Mouse (Mus musculus) bone marrow macrophage, adult 2 months (primary cell): ENCODE measurements around the gene Nprl3. TPM values are rescaled to one million over a fixed set of nuclear protein-coding genes. Genes with fewer than 3 reads are reported as not detected.

Experiments used
- H3K27ac ChIP-seq: 2 replicates; pipeline ENCODE4 v1.5.1; 2012; ENCODE audit warnings: low read depth, low read length; ENCODE audit not compliant: insufficient read depth
- H3K4me1 ChIP-seq: 2 replicates; pipeline ENCODE4 v1.6.1; 2012; ENCODE audit warnings: low read length; ENCODE audit not compliant: control insufficient read depth, insufficient read depth
- H3K4me3 ChIP-seq: 2 replicates; pipeline ENCODE4 v1.5.1; 2012; ENCODE audit warnings: mild to moderate bottlenecking, low read length, moderate library complexity; ENCODE audit not compliant: insufficient read depth
- CTCF ChIP-seq: IDR thresholded peaks from 2 replicates; pipeline ENCODE4 v1.5.1; 2012; ENCODE audit warnings: low read depth, mild to moderate bottlenecking, low read length, moderate library complexity
- POLR2A ChIP-seq: IDR thresholded peaks from 2 replicates; pipeline ENCODE4 v1.6.1; 2012; ENCODE audit warnings: mild to moderate bottlenecking, low read depth, low read length, borderline replicate concordance
- polyA plus RNA-seq: library from polyadenylated mRNA; stranded (reverse); fragments of >200 nt; gene quantifications from 2 replicates; pipeline ENCODE4 v1.2.4, GENCODE M21; 2012; ENCODE audit not compliant: missing spikeins, insufficient read depth, insufficient read length

Nprl3 gene
- polyA plus RNA-seq, 1 experiment: 18.5 TPM

GRCm38 (mm10) chr11:32194626-32195025 lies 72.9 kb downstream of the Nprl3 start:
- no peaks in the 10 kb centered on the region for H3K4me1 ChIP-seq
- H3K27ac ChIP-seq: no peak overlapping the region
- H3K4me3 ChIP-seq: no peak overlapping the region
- TF ChIP-seq CTCF (no peak), POLR2A (no peak)

GRCm38 (mm10) chr11:32194086-32194485 lies 73.4 kb downstream of the Nprl3 start:
- Histone ChIP-seq H3K4me1 (no peaks in the 10 kb centered on the region), H3K27ac (no peak overlapping the region), H3K4me3 (no peak overlapping the region)
- TF ChIP-seq POLR2A (no peak), CTCF (no peak)

GRCm38 (mm10) chr11:32193156-32193555 lies 74.4 kb downstream of the Nprl3 start:
- H3K27ac ChIP-seq: no peak overlapping the region
- no peak overlapping the region for H3K4me3 ChIP-seq
- H3K4me1 ChIP-seq: no peaks in the 10 kb centered on the region
- TF ChIP-seq CTCF (no peak), POLR2A (no peak)

- H3K4me1 ChIP-seq: no peaks in the 10 kb centered on the region
- H3K4me3 ChIP-seq: no peak overlapping the region
- no peak overlapping the region for H3K27ac ChIP-seq
- TF ChIP-seq CTCF: no peak
- no peak for TF ChIP-seq POLR2A
Measured at GRCm38 (mm10) chr11:32190603-32191110, 76.8 kb downstream of the Nprl3 start.

GRCm38 (mm10) chr11:32190119-32190518 lies 77.4 kb downstream of the Nprl3 start:
- Histone ChIP-seq H3K4me3 (no peak overlapping the region), H3K4me1 (no peaks in the 10 kb centered on the region), H3K27ac (no peak overlapping the region)
- TF ChIP-seq CTCF (no peak), POLR2A (no peak)

- H3K4me1 ChIP-seq: no peaks in the 10 kb centered on the region
- TF ChIP-seq POLR2A: no peak
- TF ChIP-seq CTCF: no peak
- H3K4me3 ChIP-seq: no peak overlapping the region
- H3K27ac ChIP-seq: no peak overlapping the region
Measured at GRCm38 (mm10) chr11:32189434-32189833, 78.1 kb downstream of the Nprl3 start.

GRCm38 (mm10) chr11:32188881-32189280 lies 78.6 kb downstream of the Nprl3 start:
- no peaks in the 10 kb centered on the region for H3K4me1 ChIP-seq
- no peak for TF ChIP-seq POLR2A
- TF ChIP-seq CTCF: no peak
- no peak overlapping the region for H3K4me3 ChIP-seq
- H3K27ac ChIP-seq: no peak overlapping the region

GRCm38 (mm10) chr11:32187256-32187655 lies 80.3 kb downstream of the Nprl3 start:
- no peaks in the 10 kb centered on the region for H3K4me1 ChIP-seq
- H3K4me3 ChIP-seq: no peak overlapping the region
- TF ChIP-seq CTCF: no peak
- no peak for TF ChIP-seq POLR2A
- no peak overlapping the region for H3K27ac ChIP-seq

- Histone ChIP-seq H3K4me3 (no peak overlapping the region), H3K27ac (no peak overlapping the region), H3K4me1 (no peaks in the 10 kb centered on the region)
- no peak for TF ChIP-seq POLR2A
- TF ChIP-seq CTCF: no peak
Measured at GRCm38 (mm10) chr11:32186031-32186430, 81.5 kb downstream of the Nprl3 start.

GRCm38 (mm10) chr11:32184469-32184868 lies 83.0 kb downstream of the Nprl3 start:
- no peak for TF ChIP-seq POLR2A
- no peak for TF ChIP-seq CTCF
- Histone ChIP-seq H3K4me3 (no peak overlapping the region), H3K4me1 (no peaks in the 10 kb centered on the region), H3K27ac (no peak overlapping the region)

GRCm38 (mm10) chr11:32181973-32182868 lies 85.3 kb downstream of the Nprl3 start:
- no peaks in the 10 kb centered on the region for H3K4me1 ChIP-seq
- TF ChIP-seq CTCF (peak; percentile 57), POLR2A (no peak)
- no peak overlapping the region for H3K4me3 ChIP-seq
- H3K27ac ChIP-seq: no peak overlapping the region
